In genomic region chr7:47050366-47050765, GRCm38 (mm10) we compare ENCODE assay signal across 7 mouse cellular contexts. TPM values are rescaled to one million over a fixed set of nuclear protein-coding genes. Genes with fewer than 3 reads are reported as not detected.
DNase-seq lines count a peak whose midpoint lies in the region; ATAC-seq lines count a peak whose summit lies in the region.

Gene Tmem86a, plus strand, starts transcription at chr7:47050601.

- 0 out of 2 replicates have a peak, but pooled peaks cover 8% of the 10 kb centered on the region for H3K36me3 ChIP-seq in intestine, embryonic 15.5 days
- H3K36me3 ChIP-seq in midbrain, embryonic 10.5 days: peaks cover 13% of the 10 kb centered on the region

- H3K4me1 ChIP-seq in intestine, embryonic 15.5 days (replicated peaks): peaks cover 19% of the 10 kb centered on the region
- H3K4me1 ChIP-seq in midbrain, embryonic 10.5 days: peaks cover 22% of the 10 kb centered on the region

- H3K27me3 ChIP-seq in intestine, embryonic 15.5 days (replicated peaks): no peaks in the 10 kb centered on the region
- H3K27me3 ChIP-seq in midbrain, embryonic 10.5 days (ENCODE audit: low read depth, poor library complexity, severe bottlenecking): peaks cover 10% of the 10 kb centered on the region; the same call in 1 of the 2 replicates

- no peaks in the 10 kb centered on the region for H3K9me3 ChIP-seq in intestine, embryonic 15.5 days
- H3K9me3 ChIP-seq in midbrain, embryonic 10.5 days (replicated peaks): no peaks in the 10 kb centered on the region

- peak within 1 kb of the TSS; percentile 88 for H3K4me2 ChIP-seq in intestine, embryonic 15.5 days (replicated peaks)

- H3K27ac ChIP-seq in intestine, embryonic 15.5 days: peak within 1 kb of the TSS; percentile 99
- peak within 1 kb of the TSS; percentile 95 for H3K27ac ChIP-seq in midbrain, embryonic 10.5 days (replicated peaks)

- under 1% methylated on average over 33 of the region's 33 CpGs for WGBS in intestine, embryonic 15.5 days
- under 1% methylated on average over 33 of the region's 33 CpGs for WGBS in midbrain, embryonic 10.5 days

- intact Hi-C loops in gastrocnemius, postnatal 36 days (cut with DNase I): no loop called here
- intact Hi-C loops in left cerebral cortex, postnatal 25 days (cut with DNase I): loop anchor here (1.0 kb wide), 1 partner anchor 27 kb away; no protein-coding TSS in a partner anchor

- peak within 1 kb of the TSS; percentile 84 for H3K9ac ChIP-seq in intestine, embryonic 15.5 days

- peak within 1 kb of the TSS; percentile 93 for H3K4me3 ChIP-seq in intestine, embryonic 15.5 days (replicated peaks)
- H3K4me3 ChIP-seq in midbrain, embryonic 10.5 days: peak within 1 kb of the TSS; percentile 95

- ATAC-seq in intestine, embryonic 15.5 days: peak; percentile 98

- DNase-seq in adrenal gland, adult 2 months: peak; percentile 97
- peak; percentile 96 for DNase-seq in embryo, embryonic 11.5 days (ENCODE audit: low read depth, low spot score)
- peak; percentile 88 to 91 for DNase-seq in gastrocnemius, postnatal 36 days
- peak; percentile 97 to 98 for DNase-seq in left cerebral cortex, postnatal 25 days (ENCODE audit: low spot score in 2 of 2)
- peak; percentile 97 for DNase-seq in midbrain, embryonic 10.5 days (ENCODE audit: low spot score)
- DNase-seq in right cerebral cortex, postnatal 4 days: peak; percentile 94

RNA-seq across cellular contexts. Expression of gene Tmem86a, which starts in this region (rescaled TPM):
- 10 to 100 TPM; 17.9 to 61.5 TPM for total RNA-seq in adrenal gland, adult 2 months (2021)
- 93.2 and 164 TPM in 2 replicates for polyA plus RNA-seq in adrenal gland, adult 2 months (2012; rRNA removed)
- total RNA-seq in gastrocnemius, postnatal 36 days (2021): 1 to 10 TPM; 4.6 to 5.5 TPM
- polyA plus RNA-seq in intestine, embryonic 15.5 days (2015; fragmentation: Nextera tagmentation; extraction: Ambion mirVana): 48.8 and 50.4 TPM in 2 replicates
- total RNA-seq in left cerebral cortex, postnatal 25 days (2021): 10 to 100 TPM; 16.4 to 19.4 TPM
- 12.5 and 12.8 TPM in 2 replicates for polyA plus RNA-seq in midbrain, embryonic 10.5 days (2016; fragmentation: Nextera tagmentation; extraction: Ambion mirVana)

Comparison
In these comparisons a context has a peak if more than half of its experiments do, and no peak if none do; other contexts are left out.
1. Peak in every context shown above with its lines: DNase-seq, ATAC-seq, H3K4me3 ChIP-seq and H3K27ac ChIP-seq.